Mouse (Mus musculus) myocyte (in vitro differentiated cells): ENCODE data around the gene 1300017J02Rik.

Experiments
- MAX ChIP-seq: IDR thresholded peaks from one replicate; pipeline ENCODE4 v1.6.1; 2011; ENCODE audit warnings: low read depth, mild to moderate bottlenecking, control low read depth
- POLR2A ChIP-seq: IDR thresholded peaks from one replicate; pipeline ENCODE4 v1.6.1; 2011; ENCODE audit warnings: low read depth, mild to moderate bottlenecking, control low read depth, moderate library complexity; ENCODE audit not compliant: insufficient read length
- POLR2AphosphoS2 ChIP-seq: IDR thresholded peaks from one replicate; pipeline ENCODE4 v1.6.1; 2011; ENCODE audit warnings: low read depth, control low read depth; ENCODE audit not compliant: insufficient read length
- SRF ChIP-seq: IDR thresholded peaks from one replicate; pipeline ENCODE4 v1.6.1; 2011; ENCODE audit warnings: low read depth; ENCODE audit not compliant: control insufficient read depth, insufficient read length

GRCm38 (mm10) chr9:103224721-103225120 lies 80.2 kb downstream of the 1300017J02Rik start:
- TF ChIP-seq POLR2AphosphoS2 (no peak), POLR2A (no peak), SRF (no peak), MAX (no peak)
